Mouse (Mus musculus) lung, adult 18-20 months (tissue): ENCODE data around the gene Xpnpep2.

Experiments used
- DNase-seq, 2 experiments: peaks; one replicate each; pipeline ENCODE4 v3.0.0; 2022; ENCODE audit warnings: mixed read lengths in 2 of 2

Xpnpep2 gene

DNA sequence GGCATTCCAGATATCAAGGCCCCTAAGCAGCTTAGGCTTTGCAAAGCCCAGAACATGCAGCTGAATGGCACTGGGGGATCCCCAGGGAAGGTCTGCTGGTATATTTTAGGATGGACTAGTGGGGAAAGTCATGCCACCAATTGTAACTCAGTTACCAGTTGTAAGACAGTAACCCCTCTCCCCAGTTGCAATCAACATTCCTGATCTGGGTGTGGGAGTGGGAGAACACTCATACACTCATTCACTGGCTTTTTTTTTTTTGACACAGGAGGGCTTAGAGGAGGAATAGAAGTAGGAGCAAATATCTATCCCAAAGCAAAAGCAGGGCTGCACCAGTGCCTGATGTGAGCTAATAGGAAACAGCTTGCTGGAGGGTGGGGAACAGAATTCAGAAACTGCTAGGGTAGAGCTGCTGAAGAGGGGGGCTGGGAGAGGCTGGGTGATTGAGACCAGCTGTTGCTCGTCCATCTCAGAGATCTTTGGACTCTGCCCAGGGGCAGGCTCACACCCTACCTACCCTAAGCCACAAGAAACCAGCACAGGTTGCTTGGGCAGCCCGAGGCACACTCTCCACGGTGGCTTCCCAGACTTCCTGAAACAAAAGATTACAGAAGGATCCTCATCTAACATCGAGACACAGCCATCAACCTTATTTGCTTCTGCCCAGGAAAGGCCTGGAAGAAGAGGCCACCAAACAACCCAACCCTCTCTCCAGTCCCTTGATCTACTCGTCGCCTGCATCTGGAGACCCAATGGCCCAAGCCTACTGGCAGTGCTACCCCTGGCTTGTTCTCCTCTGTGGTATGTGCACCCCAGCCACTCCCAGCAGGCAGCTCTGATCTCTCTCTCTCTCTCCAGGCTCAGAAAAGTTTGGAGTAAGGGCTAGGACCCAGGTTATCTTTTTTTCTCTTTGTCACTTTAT lies at the start of gene Xpnpep2:
Gene Xpnpep2 (plus strand): TSS at position 332 of the 922 bp plus-strand sequence.
- peak in 1 of 2 experiments; percentile 36 for DNase-seq

DNA sequence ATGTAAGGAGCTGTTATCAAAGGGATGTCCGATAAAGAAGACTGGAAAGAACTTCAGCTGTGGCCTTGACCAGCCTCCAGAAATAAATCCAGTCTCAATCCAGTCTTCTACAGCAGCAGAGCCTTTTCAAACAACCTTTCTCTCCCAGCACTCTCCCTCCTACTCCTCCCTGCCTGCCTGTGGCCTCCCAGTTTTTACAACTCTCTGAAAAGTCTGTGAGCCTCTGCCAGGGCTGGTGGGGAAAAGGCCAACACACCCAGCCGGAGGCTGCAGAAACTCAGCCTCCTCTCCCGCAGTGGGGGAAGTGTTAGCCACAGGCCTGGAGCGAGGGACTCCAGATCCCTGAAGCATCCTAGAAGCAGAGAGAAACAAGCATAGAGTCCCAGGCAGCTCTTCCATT lies 46.0 kb upstream of the Xpnpep2 start:
- no peak for DNase-seq

DNA sequence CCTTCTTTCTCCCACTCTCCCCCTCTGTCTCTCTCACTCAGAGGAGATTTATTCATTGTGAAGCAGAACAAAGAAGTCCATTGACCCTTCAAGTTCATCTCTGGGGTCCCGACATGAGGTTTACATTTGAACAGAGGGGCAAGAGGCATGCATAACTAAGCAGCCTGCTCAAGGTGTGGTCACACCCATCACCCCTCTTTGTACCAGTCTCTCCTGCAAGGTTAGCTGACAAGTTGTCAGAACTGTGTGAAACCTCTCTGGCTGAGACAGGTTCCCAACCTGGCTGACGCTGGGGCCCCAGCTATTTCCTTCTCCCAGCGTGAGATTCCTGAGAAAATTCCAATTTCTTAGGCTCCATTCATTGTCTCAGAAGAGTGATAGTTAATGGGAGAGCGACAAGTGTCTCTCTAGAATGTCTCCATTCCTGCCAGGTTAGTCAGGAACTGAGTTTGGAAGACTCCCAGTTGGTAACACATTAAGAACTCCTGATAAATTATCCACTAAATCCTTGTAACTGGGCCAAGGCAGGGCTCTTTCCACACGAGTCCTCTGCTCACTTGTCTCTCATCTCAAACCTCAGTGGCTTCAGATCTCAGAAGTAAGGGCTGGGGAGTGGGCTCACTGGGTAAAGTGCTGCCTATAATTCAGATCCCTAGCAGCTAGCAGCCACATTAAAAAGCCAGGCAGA lies 44.2 kb upstream of the Xpnpep2 start:
- no peak for DNase-seq

DNA sequence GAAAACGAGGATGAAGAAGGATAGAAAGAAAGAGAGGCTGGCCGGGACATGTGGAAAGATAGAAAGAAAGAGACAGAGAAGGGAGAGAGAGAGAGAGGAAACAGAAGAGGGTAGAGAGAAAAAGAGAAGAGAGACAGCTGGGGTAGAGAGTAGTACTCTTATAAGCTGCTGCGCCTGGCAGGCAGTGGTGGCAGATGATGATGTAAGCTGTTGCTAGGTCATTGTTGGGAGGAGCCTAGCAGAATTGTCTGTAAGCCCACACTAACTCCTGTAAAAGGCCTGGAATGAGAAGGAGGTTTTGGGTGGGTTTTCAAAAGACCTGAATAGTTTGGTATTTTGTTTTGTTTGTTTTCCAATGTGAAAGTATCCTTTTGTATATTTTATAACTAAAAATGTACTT lies 41.6 kb upstream of the Xpnpep2 start:
- no peak for DNase-seq

GRCm38 (mm10) chrX:48071961-48072360 lies 36.6 kb upstream of the Xpnpep2 start:
- DNase-seq, result no peak

- DNase-seq, result no peak
Measured at GRCm38 (mm10) chrX:48072401-48072800, 36.1 kb upstream of the Xpnpep2 start.

GRCm38 (mm10) chrX:48074691-48075090 lies 33.8 kb upstream of the Xpnpep2 start:
- no peak for DNase-seq

DNA sequence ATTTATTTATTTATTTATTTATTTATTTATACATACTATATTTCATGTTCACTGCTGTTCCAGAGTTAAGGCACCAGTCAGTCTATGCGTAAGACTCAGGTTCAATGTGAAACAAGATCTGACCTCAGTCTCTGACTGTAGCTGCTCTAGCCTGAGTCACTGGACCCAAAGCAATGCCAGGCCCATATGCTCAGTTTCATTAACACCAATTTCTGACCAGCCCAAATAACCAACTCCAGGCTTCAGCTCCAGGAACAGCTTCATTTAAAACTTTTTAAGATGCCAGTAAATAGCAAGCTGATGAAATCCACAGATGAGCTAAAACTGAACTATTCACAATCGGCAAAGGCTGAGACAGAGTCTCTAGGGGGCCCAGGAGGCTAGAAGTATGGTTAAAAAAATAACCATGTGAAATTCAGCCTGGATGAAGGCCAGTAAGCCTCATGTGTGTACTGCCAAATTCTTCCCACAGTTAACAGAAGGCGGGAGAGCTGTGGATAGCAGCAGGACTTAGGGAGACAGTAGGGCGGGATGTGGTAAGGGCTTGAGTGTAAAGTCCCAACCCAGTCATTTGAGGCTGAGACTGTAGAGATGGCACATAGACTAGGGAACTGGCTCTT lies 31.6 kb upstream of the Xpnpep2 start:
- DNase-seq, result no peak

DNA sequence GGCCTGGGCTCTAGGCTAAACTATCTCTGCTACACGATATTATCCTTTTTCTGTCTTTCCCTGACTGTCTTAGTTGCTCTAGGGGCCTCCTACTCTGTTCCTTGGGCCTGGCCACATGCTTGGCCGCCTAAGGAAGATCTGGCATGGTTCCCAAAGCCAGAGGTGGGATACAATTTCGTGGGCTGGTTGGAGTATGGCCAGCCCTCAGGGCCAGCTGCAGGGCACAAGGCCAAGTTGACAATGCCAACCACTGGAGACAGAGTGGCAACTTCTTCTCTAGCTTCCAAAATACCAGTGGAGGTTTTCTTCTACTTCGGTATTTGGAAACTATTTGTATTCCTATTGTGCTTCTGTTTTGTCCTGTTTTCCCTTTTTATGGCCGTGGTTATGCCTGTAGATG lies 26.2 kb upstream of the Xpnpep2 start:
- DNase-seq, result no peak

- DNase-seq, result no peak
Measured at GRCm38 (mm10) chrX:48092129-48092528, 16.4 kb upstream of the Xpnpep2 start.

- no peak for DNase-seq
Measured at GRCm38 (mm10) chrX:48093555-48093954, 15.0 kb upstream of the Xpnpep2 start.

DNA sequence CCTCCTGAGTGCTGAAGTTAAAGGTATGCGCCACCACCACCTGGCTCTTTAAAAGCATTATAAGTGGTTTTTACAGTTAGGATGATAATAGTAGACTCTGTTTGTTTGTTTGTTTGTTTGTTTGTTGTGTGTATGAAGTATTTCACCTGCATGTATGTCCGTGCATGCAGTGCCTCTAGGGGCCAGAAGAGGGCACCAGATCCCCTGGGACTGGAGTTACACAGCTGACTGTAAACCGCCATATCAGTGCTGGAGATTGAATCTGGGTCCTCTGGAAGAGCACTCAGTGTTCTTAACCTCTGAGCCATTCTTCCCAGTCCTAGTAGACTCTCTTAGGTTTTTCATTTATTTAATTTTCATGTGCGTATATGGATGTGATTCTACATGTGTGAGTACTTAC lies 13.9 kb upstream of the Xpnpep2 start:
- no peak for DNase-seq

DNA sequence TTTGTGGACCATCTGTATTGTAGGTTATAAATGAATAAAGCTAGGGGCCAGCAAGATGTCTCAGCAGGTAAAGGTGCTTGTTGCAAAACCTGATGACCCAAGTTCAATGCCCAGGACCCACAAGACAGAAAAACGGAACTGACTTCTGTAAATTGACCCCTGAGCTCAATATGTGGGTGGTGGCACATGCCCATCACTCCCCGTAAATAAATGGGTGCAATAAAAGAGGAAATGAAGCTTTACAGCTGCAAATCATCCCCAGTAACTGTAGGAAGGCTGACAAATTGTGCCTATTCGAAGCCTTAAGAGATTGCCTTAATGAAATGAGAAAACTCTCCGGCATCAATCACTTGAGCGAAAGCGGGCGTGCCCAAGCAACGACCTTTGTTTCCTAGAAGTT lies 11.9 kb upstream of the Xpnpep2 start:
- no peak for DNase-seq

GRCm38 (mm10) chrX:48098470-48099129 lies 9.9 kb upstream of the Xpnpep2 start:
- no peak for DNase-seq

DNA sequence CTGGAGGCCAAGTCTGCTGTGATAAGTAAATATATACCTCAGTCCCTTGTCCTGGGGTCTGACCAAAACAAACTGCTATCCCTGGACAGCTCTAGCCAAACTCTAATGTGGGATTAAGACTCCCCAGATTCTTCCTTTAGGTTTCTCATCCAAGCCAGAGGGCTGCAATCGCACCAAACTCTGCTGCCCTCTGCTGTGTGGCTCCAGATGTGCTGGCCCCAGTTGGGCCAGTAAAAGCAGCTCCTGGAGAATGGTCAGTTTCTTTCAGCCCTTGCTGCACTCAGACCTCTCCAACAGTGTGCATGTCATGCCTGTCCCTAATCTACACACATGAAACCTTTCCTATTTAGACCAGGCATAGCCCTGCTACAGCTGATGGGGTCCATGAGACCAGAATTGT lies 8.7 kb upstream of the Xpnpep2 start:
- DNase-seq, result no peak

DNA sequence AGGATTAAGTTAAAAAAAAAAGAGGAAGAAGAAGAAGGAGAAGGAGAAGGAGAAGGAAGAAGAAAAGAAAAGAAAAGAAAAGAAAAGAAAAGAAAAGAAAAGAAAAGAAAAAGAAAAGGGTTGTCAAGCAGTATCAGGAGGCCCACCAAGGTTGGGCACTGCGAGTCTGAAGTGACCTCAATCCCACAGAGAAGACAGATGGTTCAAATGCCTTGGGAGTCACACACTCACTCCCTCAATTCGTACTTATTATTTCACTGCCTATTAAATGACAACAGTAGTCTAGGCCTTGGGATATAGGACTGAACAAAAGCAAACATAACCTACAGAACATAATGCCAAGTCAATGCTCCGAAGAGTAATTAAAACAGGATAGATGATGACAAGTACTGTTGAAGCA lies 5.3 kb upstream of the Xpnpep2 start:
- DNase-seq, result no peak

GRCm38 (mm10) chrX:48104736-48105441 lies 3.6 kb upstream of the Xpnpep2 start:
- no peak for DNase-seq

DNA sequence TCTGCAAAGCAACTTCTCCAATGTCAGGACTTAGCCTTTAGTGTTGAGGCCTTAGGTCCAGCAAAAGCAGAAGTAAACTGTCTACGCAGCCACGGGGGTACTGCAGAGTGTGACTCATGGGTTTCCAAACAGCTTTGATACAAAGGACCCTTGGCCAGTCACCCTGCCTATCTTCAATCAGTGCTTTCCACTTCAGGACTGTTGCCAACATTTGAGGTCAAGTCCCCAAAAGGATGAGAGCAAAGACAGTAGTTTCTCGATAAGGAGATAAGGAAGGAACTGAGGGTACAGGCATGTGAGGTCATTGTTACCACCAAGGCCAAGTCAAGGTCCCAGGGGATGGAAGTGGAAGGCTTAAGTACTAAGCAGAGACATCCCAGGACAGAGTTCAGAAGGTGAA lies 2.3 kb upstream of the Xpnpep2 start:
- DNase-seq, result peak; percentile 19 to 70

DNA sequence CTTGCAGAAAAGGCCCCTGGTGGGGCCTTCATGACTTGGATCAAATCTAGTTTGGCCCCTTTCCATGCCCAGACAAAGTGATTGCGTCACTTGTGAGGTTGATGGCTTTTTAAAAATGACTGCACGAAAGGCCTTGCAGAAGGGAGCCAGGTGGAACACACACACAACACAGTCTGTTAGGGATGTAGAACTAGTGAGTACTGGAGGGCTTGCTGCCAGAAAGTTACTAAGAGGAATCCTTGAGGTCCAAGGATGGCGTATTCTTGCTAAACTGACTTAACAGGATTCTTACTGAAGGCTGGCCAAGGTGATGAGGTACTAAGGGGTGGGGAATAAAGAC lies 761 bp downstream of the Xpnpep2 start:
- DNase-seq, result no peak

DNA sequence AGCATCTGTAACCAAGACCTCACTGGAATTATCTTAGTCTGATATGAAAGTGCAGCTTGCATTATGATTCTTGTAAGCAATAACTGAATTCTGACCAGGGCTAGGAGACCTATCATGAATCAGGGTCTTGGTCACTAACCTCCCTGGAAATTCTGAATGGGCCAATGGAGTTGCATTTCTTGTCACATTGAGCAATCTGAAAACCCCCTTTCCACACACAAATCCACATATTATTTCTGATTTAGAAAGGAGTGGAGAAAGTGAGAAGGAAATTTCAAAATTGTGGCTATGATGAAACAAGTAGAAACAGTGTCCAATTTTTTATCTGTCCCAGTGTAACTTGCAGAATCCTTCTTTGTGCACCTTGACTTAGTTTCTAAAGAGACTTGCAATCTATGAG lies 10.8 kb downstream of the Xpnpep2 start:
- no peak for DNase-seq

DNA sequence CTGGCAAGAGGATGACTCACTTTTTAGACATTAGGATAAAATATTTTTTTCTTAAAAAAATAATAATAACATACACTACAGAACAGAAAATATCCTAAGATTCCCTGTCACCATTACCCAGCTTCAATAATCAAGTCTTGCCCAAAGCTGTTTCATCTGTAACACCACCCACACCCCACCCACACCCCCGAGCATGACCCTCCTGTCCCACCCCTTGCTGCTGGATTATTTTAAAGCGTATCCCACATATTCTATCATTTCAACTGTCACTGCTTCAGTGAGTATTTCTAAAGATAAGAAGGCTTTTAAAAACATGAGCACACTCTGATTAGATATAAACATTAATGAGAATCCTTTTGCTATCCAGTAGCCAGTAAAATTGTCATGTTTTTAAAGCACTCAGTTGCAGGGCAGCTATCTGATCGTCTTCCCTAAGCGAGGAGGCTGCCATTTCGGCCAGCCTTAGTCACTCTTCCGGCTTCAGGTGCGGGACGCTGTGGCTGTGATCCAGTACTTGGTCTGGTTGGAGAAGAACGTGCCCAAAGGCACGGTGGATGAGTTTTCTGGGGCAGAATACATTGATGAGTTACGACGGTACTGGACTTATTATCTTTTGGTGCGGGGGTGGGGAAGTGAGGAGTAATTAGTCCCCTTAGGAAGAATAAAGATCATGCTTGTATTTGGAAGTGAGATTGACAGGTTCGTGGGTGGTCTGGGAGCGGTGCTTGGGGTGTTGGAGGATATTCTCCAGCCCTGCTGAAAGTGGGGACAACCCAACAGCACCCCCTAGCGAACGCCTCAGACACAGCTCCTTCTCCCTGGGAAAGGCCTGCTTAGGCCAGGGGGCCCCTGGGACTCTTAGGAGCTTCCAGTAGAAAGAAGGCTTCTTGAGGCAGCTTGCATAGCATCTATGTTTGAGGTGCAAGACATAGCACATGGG lies 15.9 kb downstream of the Xpnpep2 start:
- peak; percentile 40 to 68 for DNase-seq
